ENCODE assay signal across 9 mouse cellular contexts in the genomic region with DNA sequence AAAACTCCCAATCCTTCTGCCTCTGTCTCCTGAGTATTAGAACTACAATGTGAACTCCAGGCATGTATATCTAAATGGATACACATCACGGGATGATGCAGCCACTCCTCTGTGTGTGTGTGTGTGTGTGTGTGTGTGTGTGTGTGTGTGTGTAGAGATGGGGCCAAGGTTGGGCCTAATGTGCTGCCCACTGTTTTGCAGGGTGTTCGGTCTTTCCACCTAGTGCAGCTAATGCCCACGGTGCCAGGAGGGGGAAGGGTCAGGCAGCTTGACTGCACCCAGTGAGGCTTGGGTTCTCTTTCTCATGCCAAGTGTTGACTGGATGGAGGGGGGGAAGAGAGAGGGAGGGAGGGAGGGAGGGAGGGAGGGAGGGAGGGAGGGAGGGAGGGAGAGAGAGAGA. TPM values are rescaled to one million over a fixed set of nuclear protein-coding genes. Genes with fewer than 3 reads are reported as not detected.
DNase-seq lines count a peak whose midpoint lies in the region; ATAC-seq and TF ChIP-seq lines count a peak whose summit lies in the region.
"Had no signal": no experiment of that assay in that cellular context is flagged by ENCODE, and none has a peak within 500 bp of the region (broad histone marks: within the 10 kb centered on the region; RNA-seq: fewer than 3 reads in every experiment).

No protein-coding gene starts in this region.

- no peak for ATAC-seq in midbrain, postnatal 0 days (ENCODE audit: low FRiP score)
- ATAC-seq in forebrain, embryonic 13.5 days = no peak

- no peak overlapping the region for H3K4me3 ChIP-seq in layer of hippocampus, adult 2 months
- H3K4me3 ChIP-seq in cortical plate, adult 2 months (ENCODE audit: insufficient read depth, low read length) = no peak overlapping the region
- no peak overlapping the region for H3K4me3 ChIP-seq in midbrain, postnatal 0 days (ENCODE audit: low read depth, low read length)
- H3K4me3 ChIP-seq in forebrain, embryonic 13.5 days = no peak overlapping the region

- H3K4me2 ChIP-seq in midbrain, postnatal 0 days (ENCODE audit: low read depth, low read length, poor library complexity, severe bottlenecking) = no peak overlapping the region
- no peak overlapping the region for H3K4me2 ChIP-seq in forebrain, embryonic 13.5 days

- H3K4me1 ChIP-seq in cortical plate, adult 2 months (ENCODE audit: control insufficient read depth, insufficient read depth, low read length) = peaks cover 11% of the 10 kb centered on the region
- peaks cover 30% of the 10 kb centered on the region for H3K4me1 ChIP-seq in midbrain, postnatal 0 days (ENCODE audit: insufficient read depth, low read length)
- H3K4me1 ChIP-seq in forebrain, embryonic 13.5 days = peaks cover 28% of the 10 kb centered on the region

- TF ChIP-seq POLR2A in cortical plate, adult 2 months (IDR thresholded peaks at IDR 0.05; ENCODE audit: extremely low read depth, insufficient read depth, low read length) = no peak

- no peaks in the 10 kb centered on the region for H3K27me3 ChIP-seq in midbrain, postnatal 0 days (ENCODE audit: insufficient read depth, low read length)
- 0 out of 2 replicates have a peak, but pooled peaks cover 4% of the 10 kb centered on the region for H3K27me3 ChIP-seq in forebrain, embryonic 13.5 days

- no peak for DNase-seq in layer of hippocampus, adult 2 months (ENCODE audit: low spot score in 2 of 2)
- DNase-seq in layer of hippocampus, postnatal 36 days = no peak
- peak; percentile 77 for DNase-seq in kidney, adult 9 months
- no peak for DNase-seq in midbrain, postnatal 0 days (ENCODE audit: low spot score)
- no peak for DNase-seq in embryo, embryonic 9.5 days (ENCODE audit: extremely low spot score)
- DNase-seq in right cerebral cortex, adult 2 months (ENCODE audit: low spot score in 2 of 2) = no peak
- DNase-seq: gastrocnemius, postnatal 14 days had no signal

- no peak overlapping the region for H3K9ac ChIP-seq in midbrain, postnatal 0 days (replicated peaks; ENCODE audit: low read length, poor library complexity, severe bottlenecking)
- H3K9ac ChIP-seq in forebrain, embryonic 13.5 days = no peak overlapping the region

- no peaks in the 10 kb centered on the region for H3K36me3 ChIP-seq in midbrain, postnatal 0 days (ENCODE audit: insufficient read depth, low read length)
- no peaks in the 10 kb centered on the region for H3K36me3 ChIP-seq in forebrain, embryonic 13.5 days (ENCODE audit: poor library complexity, severe bottlenecking)

- peak overlapping the region; percentile 62 for H3K27ac ChIP-seq in layer of hippocampus, adult 2 months
- H3K27ac ChIP-seq in cortical plate, adult 2 months (ENCODE audit: insufficient read depth, low read length) = peak overlapping the region; percentile 78
- peak overlapping the region; percentile 55; the same call in 1 of the 2 replicates for H3K27ac ChIP-seq in midbrain, postnatal 0 days (ENCODE audit: low read depth, low read length)
- H3K27ac ChIP-seq in forebrain, embryonic 13.5 days = no peak overlapping the region

- no peaks in the 10 kb centered on the region for H3K9me3 ChIP-seq in midbrain, postnatal 0 days (ENCODE audit: low read length)
- H3K9me3 ChIP-seq in forebrain, embryonic 13.5 days (replicated peaks) = no peaks in the 10 kb centered on the region

- no peak for TF ChIP-seq CTCF in layer of hippocampus, adult 2 months (conservative IDR thresholded peaks at IDR 0.05)
- no peak for TF ChIP-seq CTCF in cortical plate, adult 2 months (IDR thresholded peaks at IDR 0.05; ENCODE audit: extremely low read depth, insufficient read depth, low read length)
- TF ChIP-seq CTCF in midbrain, postnatal 0 days (IDR thresholded peaks at IDR 0.05) = no peak

- 35% methylated on average over 3 of the region's 3 CpGs for WGBS in midbrain, postnatal 0 days
- WGBS in forebrain, embryonic 13.5 days = 44% methylated on average over 2 of the region's 3 CpGs

RNA-seq across cellular contexts. Expression of a gene that starts 19.3 kb away (rescaled TPM):
- 100 to 1,000 TPM; 104 to 110 TPM for total RNA-seq in layer of hippocampus, adult 2 months (2021)
- total RNA-seq in layer of hippocampus, postnatal 36 days (2021) = 100 to 1,000 TPM; 103 to 107 TPM
- 37.9 and 40.1 TPM in 2 replicates for polyA plus RNA-seq in cortical plate, adult 2 months (2012; rRNA removed)
- total RNA-seq in midbrain, postnatal 0 days (2014; rRNA removed) = 15.4 and 18.5 TPM in 2 replicates
- 16.2 and 17.5 TPM in 2 replicates for polyA plus RNA-seq in midbrain, postnatal 0 days (2015; fragmentation: Nextera tagmentation; extraction: Ambion mirVana)
- 2.2 and 2.6 TPM in 2 replicates for polyA plus RNA-seq in forebrain, embryonic 13.5 days (2015; fragmentation: Nextera tagmentation; extraction: Ambion mirVana)

RNA-seq across cellular contexts. Expression of a gene that starts 21.8 kb away (rescaled TPM):
- 10 to 100 TPM; 30.7 to 31.4 TPM for total RNA-seq in layer of hippocampus, adult 2 months (2021)
- 10 to 100 TPM; 33.4 to 33.9 TPM for total RNA-seq in layer of hippocampus, postnatal 36 days (2021)
- 29.1 and 30.9 TPM in 2 replicates for polyA plus RNA-seq in cortical plate, adult 2 months (2012; rRNA removed)
- 17.4 and 19.9 TPM in 2 replicates for total RNA-seq in midbrain, postnatal 0 days (2014; rRNA removed)
- polyA plus RNA-seq in midbrain, postnatal 0 days (2015; fragmentation: Nextera tagmentation; extraction: Ambion mirVana) = 10.8 and 12.1 TPM in 2 replicates
- 13.9 and 15.8 TPM in 2 replicates for polyA plus RNA-seq in forebrain, embryonic 13.5 days (2015; fragmentation: Nextera tagmentation; extraction: Ambion mirVana)

RNA-seq across cellular contexts. Expression of a gene that starts 34.2 kb away (rescaled TPM):
- 10 to 100 TPM; 19.3 to 22.4 TPM for total RNA-seq in layer of hippocampus, adult 2 months (2021)
- 10 to 100 TPM; 18.0 to 19.9 TPM for total RNA-seq in layer of hippocampus, postnatal 36 days (2021)
- 19.5 and 21.4 TPM in 2 replicates for polyA plus RNA-seq in cortical plate, adult 2 months (2012; rRNA removed)
- 14.2 and 26.0 TPM in 2 replicates for total RNA-seq in midbrain, postnatal 0 days (2014; rRNA removed)
- 10.4 and 12.7 TPM in 2 replicates for polyA plus RNA-seq in midbrain, postnatal 0 days (2015; fragmentation: Nextera tagmentation; extraction: Ambion mirVana)
- polyA plus RNA-seq in forebrain, embryonic 13.5 days (2015; fragmentation: Nextera tagmentation; extraction: Ambion mirVana) = 22.8 and 25.1 TPM in 2 replicates

RNA-seq across cellular contexts. Expression of a gene that starts 43.6 kb away (rescaled TPM):
- total RNA-seq in layer of hippocampus, adult 2 months (2021) = 1 to 10 TPM; 3.8 to 3.9 TPM
- total RNA-seq in layer of hippocampus, postnatal 36 days (2021) = 1 to 10 TPM; 2.8 to 3.6 TPM
- polyA plus RNA-seq in cortical plate, adult 2 months (2012; rRNA removed) = 3.0 and 3.8 TPM in 2 replicates
- total RNA-seq in midbrain, postnatal 0 days (2014; rRNA removed) = 7.1 and 8.0 TPM in 2 replicates
- 1.4 and 1.5 TPM in 2 replicates for polyA plus RNA-seq in midbrain, postnatal 0 days (2015; fragmentation: Nextera tagmentation; extraction: Ambion mirVana)
- polyA plus RNA-seq in forebrain, embryonic 13.5 days (2015; fragmentation: Nextera tagmentation; extraction: Ambion mirVana) = 1.2 and 1.5 TPM in 2 replicates
